Mouse (Mus musculus): ENCODE results near the gene Lck. TPM values are rescaled to one million over a fixed set of nuclear protein-coding genes. Genes with fewer than 3 reads are reported as not detected.

Lck gene
- total and polyA plus RNA-seq, 2 experiments from 2014 or later, result 17.5 to 20.7 TPM

DNA sequence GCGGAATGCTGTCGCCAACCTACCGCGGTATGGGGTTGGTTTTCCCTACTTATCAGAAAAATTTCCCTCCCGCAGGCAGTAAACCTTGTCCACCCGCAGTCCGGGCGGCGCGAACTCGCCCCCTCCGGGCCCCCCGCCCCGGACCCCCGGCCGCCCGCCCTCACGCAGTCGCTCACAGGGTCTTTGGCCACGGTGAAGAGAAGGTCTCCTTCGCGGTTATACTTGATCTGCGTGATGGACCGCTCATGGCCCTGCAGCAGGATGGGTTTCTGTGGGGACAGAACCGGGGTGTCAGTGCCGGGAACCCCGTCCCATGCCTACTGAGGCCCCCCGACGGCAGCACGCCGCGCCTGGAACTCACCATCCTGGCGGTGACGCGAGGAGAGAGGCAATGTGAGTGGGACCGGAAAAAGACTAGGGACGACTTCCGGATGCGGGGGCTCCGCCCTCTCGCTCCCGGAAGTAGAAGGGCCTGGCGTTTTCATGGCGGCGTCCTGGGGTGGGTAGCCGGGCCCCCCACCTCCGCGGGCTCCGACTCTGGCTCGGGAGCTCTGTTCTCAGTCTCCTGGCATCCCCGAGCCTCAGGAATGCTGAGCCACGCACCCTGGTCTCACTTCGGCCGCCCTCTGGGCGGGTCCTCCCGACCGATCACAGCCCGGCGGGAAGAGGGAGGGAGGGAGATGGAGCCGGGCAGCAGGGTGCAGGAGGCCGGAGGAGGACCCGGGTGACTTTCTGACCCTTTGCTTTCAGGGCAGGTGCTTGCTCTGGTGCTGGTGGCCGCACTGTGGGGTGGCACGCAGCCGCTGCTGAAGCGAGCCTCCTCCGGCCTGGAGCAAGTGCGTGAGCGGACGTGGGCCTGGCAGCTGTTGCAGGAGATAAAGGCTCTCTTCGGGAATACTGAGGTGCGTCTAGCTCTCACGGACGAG is 27.1 kb upstream of the Lck start, which contains the start of the genes Eif3i and Tmem234:
TSS of gene Eif3i (minus strand) at position 416 of the 926 bp plus-strand sequence.
TSS of gene Tmem234 (plus strand) at position 436 of the 926 bp plus-strand sequence.
- peaks cover 11% of the 10 kb centered on the region for H3K4me1 ChIP-seq (ENCODE audit: insufficient read depth, low read length)
- peak within 1 kb of the TSS; percentile 93 for H3K9ac ChIP-seq (replicated peaks; ENCODE audit: low read length, poor library complexity, severe bottlenecking)
- H3K36me3 ChIP-seq (ENCODE audit: insufficient read depth, low read length), result peaks cover 17% of the 10 kb centered on the region
- DNase-seq (ENCODE audit: low spot score), result peak; percentile 91
- H3K9me3 ChIP-seq (ENCODE audit: low read length), result no peaks in the 10 kb centered on the region
- WGBS, result under 1% methylated on average over 73 of the region's 74 CpGs
- H3K4me3 ChIP-seq (ENCODE audit: low read depth, low read length), result peak within 1 kb of the TSS; percentile 99
- peak within 1 kb of the TSS; percentile 78 for H3K4me2 ChIP-seq (ENCODE audit: low read depth, low read length, poor library complexity, severe bottlenecking)
- H3K27ac ChIP-seq (ENCODE audit: low read depth, low read length), result peak within 1 kb of the TSS; percentile 76
- H3K27me3 ChIP-seq (ENCODE audit: insufficient read depth, low read length), result no peaks in the 10 kb centered on the region
- TF ChIP-seq CTCF (IDR thresholded peaks at IDR 0.05), result peak; percentile 36
- peak; percentile 88 for ATAC-seq (ENCODE audit: low FRiP score)

GRCm38 (mm10) chr4:129588865-129589264 is 15.4 kb upstream of the Lck start:
- H3K4me1 ChIP-seq (ENCODE audit: insufficient read depth, low read length), result peaks cover 4% of the 10 kb centered on the region; the same call in 1 of the 2 replicates
- H3K27ac ChIP-seq (ENCODE audit: low read depth, low read length), result no peak overlapping the region
- H3K4me2 ChIP-seq (ENCODE audit: low read depth, low read length, poor library complexity, severe bottlenecking), result no peak overlapping the region
- no peak for TF ChIP-seq CTCF (IDR thresholded peaks at IDR 0.05)
- DNase-seq (ENCODE audit: low spot score) (no peak), ATAC-seq (ENCODE audit: low FRiP score) (no peak)
- H3K27me3 ChIP-seq (ENCODE audit: insufficient read depth, low read length), result no peaks in the 10 kb centered on the region
- no peaks in the 10 kb centered on the region for H3K9me3 ChIP-seq (ENCODE audit: low read length)
- peaks cover 31% of the 10 kb centered on the region for H3K36me3 ChIP-seq (ENCODE audit: insufficient read depth, low read length)
- no peak overlapping the region for H3K9ac ChIP-seq (replicated peaks; ENCODE audit: low read length, poor library complexity, severe bottlenecking)
- WGBS, result 70% methylated on average over 4 of the region's 4 CpGs
- H3K4me3 ChIP-seq (ENCODE audit: low read depth, low read length), result no peak overlapping the region

- Histone ChIP-seq H3K9me3 (ENCODE audit: low read length) (no peaks in the 10 kb centered on the region), H3K36me3 (ENCODE audit: insufficient read depth, low read length) (peaks cover 14% of the 10 kb centered on the region), H3K4me1 (ENCODE audit: insufficient read depth, low read length) (peaks cover 4% of the 10 kb centered on the region; the same call in 1 of the 2 replicates), H3K9ac (replicated peaks; ENCODE audit: low read length, poor library complexity, severe bottlenecking) (no peak overlapping the region), H3K4me3 (ENCODE audit: low read depth, low read length) (no peak overlapping the region), H3K27ac (ENCODE audit: low read depth, low read length) (no peak overlapping the region), H3K27me3 (ENCODE audit: insufficient read depth, low read length) (no peaks in the 10 kb centered on the region), H3K4me2 (ENCODE audit: low read depth, low read length, poor library complexity, severe bottlenecking) (no peak overlapping the region)
- no peak for ATAC-seq (ENCODE audit: low FRiP score)
- 29% methylated on average over 1 of the region's 1 CpGs for WGBS
- DNase-seq (ENCODE audit: low spot score), result no peak
- no peak for TF ChIP-seq CTCF (IDR thresholded peaks at IDR 0.05)
These were observed 13.5 kb upstream of the Lck start for GRCm38 (mm10) chr4:129586943-129587342.

DNA sequence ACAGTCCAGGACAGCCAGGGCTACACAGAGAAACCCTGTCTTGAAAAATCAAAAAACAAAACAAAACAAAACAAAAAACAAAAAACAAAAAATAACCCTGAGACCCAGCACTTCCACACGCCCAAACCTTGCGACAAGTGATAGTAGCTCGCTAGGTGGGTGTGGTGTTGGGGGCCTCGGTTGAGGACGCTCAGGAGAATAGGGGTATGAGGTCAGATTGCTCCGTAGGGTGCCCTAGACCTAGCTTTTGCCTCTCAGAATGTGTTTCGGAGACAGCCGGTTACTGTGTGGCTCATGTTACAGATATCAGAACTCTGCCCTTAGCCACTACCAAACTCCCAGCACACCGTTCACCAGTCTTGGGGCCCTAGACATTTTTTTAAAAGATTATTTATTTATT is 12.3 kb upstream of the Lck start:
- WGBS, result 82% methylated on average over 9 of the region's 9 CpGs
- TF ChIP-seq CTCF (IDR thresholded peaks at IDR 0.05), result no peak
- ATAC-seq (ENCODE audit: low FRiP score) (no peak), DNase-seq (ENCODE audit: low spot score) (no peak)
- peaks cover 2% of the 10 kb centered on the region for H3K36me3 ChIP-seq (ENCODE audit: insufficient read depth, low read length)
- H3K9ac ChIP-seq (replicated peaks; ENCODE audit: low read length, poor library complexity, severe bottlenecking), result no peak overlapping the region
- no peaks in the 10 kb centered on the region for H3K9me3 ChIP-seq (ENCODE audit: low read length)
- H3K4me2 ChIP-seq (ENCODE audit: low read depth, low read length, poor library complexity, severe bottlenecking), result no peak overlapping the region
- no peak overlapping the region for H3K4me3 ChIP-seq (ENCODE audit: low read depth, low read length)
- peaks cover 4% of the 10 kb centered on the region; the same call in 1 of the 2 replicates for H3K4me1 ChIP-seq (ENCODE audit: insufficient read depth, low read length)
- no peak overlapping the region for H3K27ac ChIP-seq (ENCODE audit: low read depth, low read length)
- H3K27me3 ChIP-seq (ENCODE audit: insufficient read depth, low read length), result no peaks in the 10 kb centered on the region

- Histone ChIP-seq H3K27me3 (ENCODE audit: insufficient read depth, low read length) (no peaks in the 10 kb centered on the region), H3K36me3 (ENCODE audit: insufficient read depth, low read length) (no peaks in the 10 kb centered on the region), H3K4me3 (ENCODE audit: low read depth, low read length) (peak overlapping the region; percentile 30), H3K9ac (replicated peaks; ENCODE audit: low read length, poor library complexity, severe bottlenecking) (peak overlapping the region; percentile 42; the same call in 1 of the 2 replicates), H3K4me2 (ENCODE audit: low read depth, low read length, poor library complexity, severe bottlenecking) (peak overlapping the region; percentile 54), H3K9me3 (ENCODE audit: low read length) (no peaks in the 10 kb centered on the region), H3K27ac (ENCODE audit: low read depth, low read length) (no peak overlapping the region; the same call in 1 of the 2 replicates), H3K4me1 (ENCODE audit: insufficient read depth, low read length) (peaks cover 4% of the 10 kb centered on the region; the same call in 1 of the 2 replicates)
- peak; percentile 52; the same call in 1 of the 2 replicates for ATAC-seq (ENCODE audit: low FRiP score)
- 1% methylated on average over 36 of the region's 36 CpGs for WGBS
- DNase-seq (ENCODE audit: low spot score), result peak; percentile 75
- TF ChIP-seq CTCF (IDR thresholded peaks at IDR 0.05), result peak; percentile 67
These were observed 11.6 kb upstream of the Lck start for GRCm38 (mm10) chr4:129584884-129585608.
